Mouse (Mus musculus): ENCODE measurements around the gene Pitpnm1. TPM values are rescaled to one million over a fixed set of nuclear protein-coding genes. Genes with fewer than 3 reads are reported as not detected.

Gene Pitpnm1
- total and polyA plus RNA-seq, 3 experiments = 25.3 to 51.2 TPM; not detected in 1

GRCm38 (mm10) chr19:4113806-4114230 is 14.0 kb downstream of the Pitpnm1 start (continued):
- TF ChIP-seq NELFE (IDR thresholded peaks at IDR 0.05; ENCODE audit: low read depth, low read length) (no peak; the same call in 1 of the 2 replicates), CHD2 (IDR thresholded peaks at IDR 0.05; ENCODE audit: low read length) (no peak), SMC3 (IDR thresholded peaks at IDR 0.05; ENCODE audit: low read depth, low read length) (no peak), ZMIZ1 (IDR thresholded peaks at IDR 0.05; ENCODE audit: low read depth, low read length) (no peak), RAD21 (IDR thresholded peaks at IDR 0.05; ENCODE audit: low read depth, low read length) (no peak), E2F4 (IDR thresholded peaks at IDR 0.05; ENCODE audit: borderline replicate concordance, low read depth, low read length) (no peak), UBTF (IDR thresholded peaks at IDR 0.05; ENCODE audit: borderline replicate concordance, insufficient read depth, low read depth, low read length) (no peak), POLR2A (IDR thresholded peaks at IDR 0.05; ENCODE audit: control insufficient read depth in 1 of 2, insufficient read depth in 1 of 2, low read depth in 1 of 2, low read length in 2 of 2, poor library complexity in 1 of 2) (0 out of 4 replicates have a peak, but pooled peaks of 1 of the 2 experiments have one; percentile 11), USF1 (IDR thresholded peaks at IDR 0.05; ENCODE audit: low read depth, low read length) (peak; percentile 82), SIN3A (IDR thresholded peaks at IDR 0.05; ENCODE audit: low read length) (no peak), MAZ (IDR thresholded peaks at IDR 0.05; ENCODE audit: low read depth, low read length) (no peak), TCF12 (IDR thresholded peaks at IDR 0.05; ENCODE audit: low read depth, low read length) (no peak), MAFK (IDR thresholded peaks at IDR 0.05; ENCODE audit: borderline replicate concordance, low read depth, low read length) (no peak), TAL1 (IDR thresholded peaks at IDR 0.05; ENCODE audit: low read length) (no peak), MEF2A (IDR thresholded peaks at IDR 0.05; ENCODE audit: extremely low read depth, insufficient replicate concordance, low read depth, low read length, poor library complexity, severe bottlenecking) (no peak), MYC (IDR thresholded peaks at IDR 0.05; ENCODE audit: low read depth, low read length) (no peak), TBP (IDR thresholded peaks at IDR 0.05; ENCODE audit: low read depth, low read length) (no peak)

DNA sequence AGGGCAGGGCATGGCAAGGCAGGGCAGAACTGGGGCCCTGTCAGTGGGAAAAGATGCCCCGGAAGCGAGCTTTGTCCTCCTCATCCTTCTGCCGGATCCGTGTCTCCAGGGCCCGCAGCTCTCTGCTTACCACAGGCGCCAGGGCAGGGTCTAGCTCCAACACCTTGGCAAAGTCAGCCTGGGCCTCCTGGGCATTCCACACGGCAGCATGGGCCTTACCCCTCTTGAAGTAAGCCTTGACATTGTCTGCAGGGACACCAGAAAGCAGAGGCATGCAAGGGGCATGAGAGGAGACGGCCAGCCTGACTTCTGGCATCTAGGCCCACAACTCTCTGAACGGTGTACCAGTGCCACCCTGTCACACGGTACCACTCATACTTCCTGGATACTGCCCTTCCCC is 14.8 kb downstream of the Pitpnm1 start:
- H3K9me3 ChIP-seq (replicated peaks; ENCODE audit: insufficient read depth, low read length) = no peaks in the 10 kb centered on the region
- peaks cover 2 to 17% of the 10 kb centered on the region in 2 experiments; a peak in 3 of 4 replicates for H3K36me3 ChIP-seq (ENCODE audit: control insufficient read depth in 1 of 2, insufficient read depth in 2 of 2, low read length in 2 of 2)
- DNase-seq (ENCODE audit: low read depth, low spot score) = no peak
- TF ChIP-seq HCFC1 (IDR thresholded peaks at IDR 0.05; ENCODE audit: low read depth, low read length) = no peak
- no peak for TF ChIP-seq TBP (IDR thresholded peaks at IDR 0.05; ENCODE audit: low read depth, low read length)
- TF ChIP-seq ETS1 (IDR thresholded peaks at IDR 0.05; ENCODE audit: low read depth, low read length) = no peak
- H3K4me3 ChIP-seq (ENCODE audit: control insufficient read depth in 1 of 2, insufficient read depth in 1 of 2, low read depth in 2 of 2, low read length in 2 of 2) = no peak overlapping the region
- H3K27me3 ChIP-seq (ENCODE audit: control insufficient read depth in 1 of 2, insufficient read depth in 2 of 2, low read length in 2 of 2) = no peaks in the 10 kb centered on the region
- no peak overlapping the region for H3K27ac ChIP-seq (ENCODE audit: control insufficient read depth, low read depth, low read length)
- H3K79me2 ChIP-seq (ENCODE audit: control insufficient read depth, insufficient read depth, low read length, poor library complexity) = peaks cover 2% of the 10 kb centered on the region; the same call in 1 of the 2 replicates
- peaks cover 13 to 20% of the 10 kb centered on the region in 2 experiments for H3K4me1 ChIP-seq (ENCODE audit: control insufficient read depth in 1 of 2, insufficient read depth in 2 of 2, low read length in 2 of 2)
- no peak overlapping the region for H3K9ac ChIP-seq (ENCODE audit: control insufficient read depth, low read depth, low read length, poor library complexity, severe bottlenecking)
